Mouse (Mus musculus): ENCODE data around the gene Rpl10a.
"Not testable (repeated sequence)": the region's sequence is repeated elsewhere in the genome, so short reads cannot be mapped to it uniquely, and the experiment has no call there.

Gene Rpl10a

GRCm38 (mm10) chr17:28355871-28356270 lies 27.6 kb downstream of the Rpl10a start:
- DNase-seq (ENCODE audit: low read depth in 1 of 2, low spot score in 2 of 2) = no peak

GRCm38 (mm10) chr17:28358576-28359261 lies 30.4 kb downstream of the Rpl10a start:
- not testable (repeated sequence) for DNase-seq (ENCODE audit: low read depth in 1 of 2, low spot score in 2 of 2)

GRCm38 (mm10) chr17:28360531-28361277 lies 32.4 kb downstream of the Rpl10a start:
- no peak for DNase-seq (ENCODE audit: low read depth in 1 of 2, low spot score in 2 of 2)

- DNase-seq (ENCODE audit: low read depth in 1 of 2, low spot score in 2 of 2) = no peak
These were observed 33.8 kb downstream of the Rpl10a start for GRCm38 (mm10) chr17:28361921-28362652.

- no peak for DNase-seq (ENCODE audit: low read depth in 1 of 2, low spot score in 2 of 2)
These were observed 34.5 kb downstream of the Rpl10a start for GRCm38 (mm10) chr17:28362653-28363292.

GRCm38 (mm10) chr17:28363507-28363906 lies 35.2 kb downstream of the Rpl10a start:
- no peak for DNase-seq (ENCODE audit: low read depth in 1 of 2, low spot score in 2 of 2)

- no peak for DNase-seq (ENCODE audit: low read depth in 1 of 2, low spot score in 2 of 2)
These were observed 36.9 kb downstream of the Rpl10a start, which contains the start of gene Tulp1 for GRCm38 (mm10) chr17:28365122-28365521. Gene Tulp1, minus strand, starts transcription at chr17:28365222.

- DNase-seq (ENCODE audit: low read depth in 1 of 2, low spot score in 2 of 2) = peak; percentile 36 to 57
These were observed 40.2 kb downstream of the Rpl10a start for GRCm38 (mm10) chr17:28368449-28368848.

- no peak for DNase-seq (ENCODE audit: low read depth in 1 of 2, low spot score in 2 of 2)
These were observed 40.8 kb downstream of the Rpl10a start for GRCm38 (mm10) chr17:28369056-28369455.

GRCm38 (mm10) chr17:28371286-28371685 lies 43.0 kb downstream of the Rpl10a start:
- DNase-seq (ENCODE audit: low read depth in 1 of 2, low spot score in 2 of 2) = no peak

GRCm38 (mm10) chr17:28371941-28372340 lies 43.7 kb downstream of the Rpl10a start:
- DNase-seq (ENCODE audit: low read depth in 1 of 2, low spot score in 2 of 2) = no peak

- no peak for DNase-seq (ENCODE audit: low read depth in 1 of 2, low spot score in 2 of 2)
These were observed 45.5 kb downstream of the Rpl10a start for GRCm38 (mm10) chr17:28373821-28374220.

- DNase-seq (ENCODE audit: low read depth in 1 of 2, low spot score in 2 of 2) = no peak
These were observed 46.2 kb downstream of the Rpl10a start for GRCm38 (mm10) chr17:28374494-28374893.

- no peak for DNase-seq (ENCODE audit: low read depth in 1 of 2, low spot score in 2 of 2)
These were observed 47.4 kb downstream of the Rpl10a start for GRCm38 (mm10) chr17:28375592-28376061.

- DNase-seq (ENCODE audit: low read depth in 1 of 2, low spot score in 2 of 2) = no peak
These were observed 52.0 kb downstream of the Rpl10a start for GRCm38 (mm10) chr17:28380255-28380654.

All from monocyte, adult 2 months (primary cell).